Mouse (Mus musculus): ENCODE results near the gene Polr1d. TPM values are rescaled to one million over a fixed set of nuclear protein-coding genes. Genes with fewer than 3 reads are reported as not detected.

Polr1d gene
- total and polyA plus RNA-seq, 2 experiments from 2014 or later = 92.1 to 114 TPM

- DNase-seq (peak; percentile 89), ATAC-seq (peak; percentile 77)
- Histone ChIP-seq H3K27ac (ENCODE audit: low read depth, low read length) (peak overlapping the region; percentile 69), H3K4me1 (ENCODE audit: insufficient read depth) (peaks cover 18% of the 10 kb centered on the region), H3K4me3 (ENCODE audit: low read depth, low read length) (no peak overlapping the region), H3K9ac (no peak overlapping the region), H3K27me3 (ENCODE audit: insufficient read depth, low read length) (no peaks in the 10 kb centered on the region), H3K4me2 (ENCODE audit: low read depth) (no peak overlapping the region), H3K36me3 (ENCODE audit: insufficient read depth) (no peaks in the 10 kb centered on the region), H3K9me3 (ENCODE audit: low read length) (no peaks in the 10 kb centered on the region)
- TF ChIP-seq CTCF (IDR thresholded peaks at IDR 0.05; ENCODE audit: low read depth) = no peak
- WGBS = 46% methylated on average over 9 of the region's 9 CpGs
Measured at GRCm38 (mm10) chr5:147085201-147085894, 8.5 kb downstream of the Polr1d start.

- Histone ChIP-seq H3K4me3 (ENCODE audit: low read depth, low read length) (no peak overlapping the region), H3K27me3 (ENCODE audit: insufficient read depth, low read length) (no peaks in the 10 kb centered on the region), H3K4me1 (ENCODE audit: insufficient read depth) (peaks cover 18% of the 10 kb centered on the region), H3K4me2 (ENCODE audit: low read depth) (no peak overlapping the region), H3K36me3 (ENCODE audit: insufficient read depth) (no peaks in the 10 kb centered on the region), H3K9ac (no peak overlapping the region), H3K27ac (ENCODE audit: low read depth, low read length) (no peak overlapping the region), H3K9me3 (ENCODE audit: low read length) (no peaks in the 10 kb centered on the region)
- ATAC-seq = no peak
- no peak for TF ChIP-seq CTCF (IDR thresholded peaks at IDR 0.05; ENCODE audit: low read depth)
- no peak for DNase-seq
- WGBS = 95% methylated on average over 4 of the region's 4 CpGs
Measured at GRCm38 (mm10) chr5:147086816-147087215, 10.0 kb downstream of the Polr1d start.

GRCm38 (mm10) chr5:147089836-147090235 lies 13.0 kb downstream of the Polr1d start:
- WGBS = 75% methylated on average over 3 of the region's 3 CpGs
- H3K4me1 ChIP-seq (ENCODE audit: insufficient read depth) = peaks cover 12% of the 10 kb centered on the region
- no peak overlapping the region for H3K4me2 ChIP-seq (ENCODE audit: low read depth)
- DNase-seq (peak; percentile 41), ATAC-seq (peak; percentile 23; the same call in 1 of the 2 replicates)
- no peak overlapping the region for H3K9ac ChIP-seq
- H3K27ac ChIP-seq (ENCODE audit: low read depth, low read length) = peak overlapping the region; percentile 69
- no peaks in the 10 kb centered on the region for H3K27me3 ChIP-seq (ENCODE audit: insufficient read depth, low read length)
- no peaks in the 10 kb centered on the region for H3K36me3 ChIP-seq (ENCODE audit: insufficient read depth)
- no peak for TF ChIP-seq CTCF (IDR thresholded peaks at IDR 0.05; ENCODE audit: low read depth)
- no peaks in the 10 kb centered on the region for H3K9me3 ChIP-seq (ENCODE audit: low read length)
- no peak overlapping the region for H3K4me3 ChIP-seq (ENCODE audit: low read depth, low read length)

DNA sequence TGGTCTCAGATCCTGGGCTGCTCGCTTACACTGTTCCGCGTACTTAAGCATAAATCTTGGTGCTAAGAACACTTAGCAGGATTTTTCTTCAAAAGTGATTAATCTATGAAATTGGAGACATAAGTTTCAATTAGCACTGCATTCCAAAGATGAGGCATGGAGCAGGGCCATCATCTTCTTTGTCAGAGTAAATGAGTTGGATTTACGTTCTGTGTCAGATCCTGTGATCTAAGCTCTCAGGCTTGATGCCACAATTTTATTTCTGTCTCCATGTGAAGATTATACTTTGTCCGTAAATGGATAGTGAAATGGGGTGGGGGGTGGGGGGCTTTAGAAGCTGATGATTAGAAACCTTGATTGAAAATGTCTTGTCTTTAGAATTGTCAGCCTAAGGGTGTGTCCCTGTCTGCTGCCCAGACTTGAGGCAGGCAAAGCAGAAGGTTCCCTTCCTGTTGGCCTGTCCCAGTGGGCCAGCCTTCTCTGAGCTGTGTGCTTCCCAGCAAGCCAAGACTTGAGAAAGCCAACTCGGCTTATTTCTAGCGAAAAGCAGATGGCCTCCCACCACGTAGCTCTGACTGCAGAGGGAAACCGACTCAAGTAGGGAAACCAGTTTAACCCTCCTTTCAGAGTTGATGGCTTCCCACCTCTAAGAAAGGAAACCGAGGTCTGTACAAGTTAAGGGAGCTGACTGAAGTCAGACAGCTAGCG lies 13.6 kb downstream of the Polr1d start:
- peak; percentile 75 for DNase-seq
- H3K4me1 ChIP-seq (ENCODE audit: insufficient read depth) = peaks cover 6% of the 10 kb centered on the region
- H3K4me2 ChIP-seq (ENCODE audit: low read depth) = no peak overlapping the region
- no peaks in the 10 kb centered on the region for H3K36me3 ChIP-seq (ENCODE audit: insufficient read depth)
- H3K9me3 ChIP-seq (ENCODE audit: low read length) = no peaks in the 10 kb centered on the region
- H3K27me3 ChIP-seq (ENCODE audit: insufficient read depth, low read length) = no peaks in the 10 kb centered on the region
- ATAC-seq = peak; percentile 86
- no peak overlapping the region for H3K4me3 ChIP-seq (ENCODE audit: low read depth, low read length)
- no peak for TF ChIP-seq CTCF (IDR thresholded peaks at IDR 0.05; ENCODE audit: low read depth)
- 68% methylated on average over 11 of the region's 11 CpGs for WGBS
- H3K27ac ChIP-seq (ENCODE audit: low read depth, low read length) = peak overlapping the region; percentile 69; the same call in 1 of the 2 replicates
- H3K9ac ChIP-seq = no peak overlapping the region

GRCm38 (mm10) chr5:147092448-147092847 lies 15.6 kb downstream of the Polr1d start:
- Histone ChIP-seq H3K4me3 (ENCODE audit: low read depth, low read length) (no peak overlapping the region), H3K9me3 (ENCODE audit: low read length) (no peaks in the 10 kb centered on the region), H3K9ac (no peak overlapping the region), H3K4me2 (ENCODE audit: low read depth) (no peak overlapping the region), H3K27ac (ENCODE audit: low read depth, low read length) (no peak overlapping the region), H3K36me3 (ENCODE audit: insufficient read depth) (no peaks in the 10 kb centered on the region; the same call in 1 of the 2 replicates), H3K27me3 (ENCODE audit: insufficient read depth, low read length) (no peaks in the 10 kb centered on the region), H3K4me1 (ENCODE audit: insufficient read depth) (no peaks in the 10 kb centered on the region; the same call in 1 of the 2 replicates)
- no peak for ATAC-seq
- 93% methylated on average over 7 of the region's 7 CpGs for WGBS
- no peak for DNase-seq
- no peak for TF ChIP-seq CTCF (IDR thresholded peaks at IDR 0.05; ENCODE audit: low read depth)

DNA sequence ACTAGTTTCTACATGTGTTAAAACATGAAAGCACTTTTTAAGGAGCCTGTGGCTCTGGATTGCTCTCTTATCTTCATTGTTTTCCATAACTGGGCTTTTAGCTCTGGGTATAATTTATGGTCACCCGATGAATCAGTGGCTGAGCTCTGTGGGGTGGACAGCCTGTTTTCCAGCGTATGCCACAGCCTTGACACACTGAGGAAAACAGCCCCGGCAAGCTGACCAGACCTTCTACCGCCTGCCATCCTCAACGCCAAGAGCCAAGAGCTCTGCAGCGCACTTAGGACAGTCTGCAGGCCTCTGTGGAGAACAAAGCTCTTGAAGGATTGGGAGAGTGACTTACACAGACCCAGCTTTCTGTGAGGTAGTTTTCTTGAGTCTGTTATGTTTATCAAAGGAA lies 17.4 kb downstream of the Polr1d start:
- no peaks in the 10 kb centered on the region for H3K27me3 ChIP-seq (ENCODE audit: insufficient read depth, low read length)
- WGBS = 88% methylated on average over 6 of the region's 6 CpGs
- DNase-seq (no peak), ATAC-seq (no peak)
- no peak overlapping the region for H3K9ac ChIP-seq
- no peaks in the 10 kb centered on the region; the same call in 1 of the 2 replicates for H3K4me1 ChIP-seq (ENCODE audit: insufficient read depth)
- no peak for TF ChIP-seq CTCF (IDR thresholded peaks at IDR 0.05; ENCODE audit: low read depth)
- no peak overlapping the region for H3K4me3 ChIP-seq (ENCODE audit: low read depth, low read length)
- H3K9me3 ChIP-seq (ENCODE audit: low read length) = no peaks in the 10 kb centered on the region
- H3K36me3 ChIP-seq (ENCODE audit: insufficient read depth) = peaks cover 6% of the 10 kb centered on the region
- no peak overlapping the region for H3K27ac ChIP-seq (ENCODE audit: low read depth, low read length)
- H3K4me2 ChIP-seq (ENCODE audit: low read depth) = no peak overlapping the region

- Histone ChIP-seq H3K4me1 (ENCODE audit: insufficient read depth) (no peaks in the 10 kb centered on the region), H3K4me2 (ENCODE audit: low read depth) (no peak overlapping the region), H3K36me3 (ENCODE audit: insufficient read depth) (peaks cover 12% of the 10 kb centered on the region), H3K4me3 (ENCODE audit: low read depth, low read length) (no peak overlapping the region), H3K27me3 (ENCODE audit: insufficient read depth, low read length) (no peaks in the 10 kb centered on the region), H3K9ac (no peak overlapping the region), H3K9me3 (ENCODE audit: low read length) (no peaks in the 10 kb centered on the region), H3K27ac (ENCODE audit: low read depth, low read length) (no peak overlapping the region)
- 95% methylated on average over 4 of the region's 4 CpGs for WGBS
- DNase-seq = no peak
- no peak for TF ChIP-seq CTCF (IDR thresholded peaks at IDR 0.05; ENCODE audit: low read depth)
- no peak for ATAC-seq
Measured at GRCm38 (mm10) chr5:147096586-147096985, 19.7 kb downstream of the Polr1d start.

Data from forebrain, postnatal 0 days (tissue).